Mouse (Mus musculus): ENCODE measurements around the gene Fam98a.

GRCm38 (mm10) chr17:75538431-75538830, 13.3 kb downstream of the Fam98a start:
- TF ChIP-seq CTCF (IDR thresholded peaks at IDR 0.05; ENCODE audit: low read depth, low read length) = no peak
- TF ChIP-seq TAL1 (conservative IDR thresholded peaks at IDR 0.05; ENCODE audit: low read depth, low read length) = no peak
- TF ChIP-seq GATA1 (IDR thresholded peaks at IDR 0.05; ENCODE audit: borderline replicate concordance, low read length) = no peak
